Mouse (Mus musculus): Measurements from ENCODE around the gene Gm32717. TPM values are rescaled to one million over a fixed set of nuclear protein-coding genes. Genes with fewer than 3 reads are reported as not detected.
"Not testable (repeated sequence)": the region's sequence is repeated elsewhere in the genome, so short reads cannot be mapped to it uniquely, and the experiment has no call there.

Gm32717 gene
- 0.04 TPM in 1 of 2 replicates, not detected in the other for polyA plus RNA-seq (2012; rRNA removed)

- DNase-seq (ENCODE audit: extremely low spot score in 1 of 2, low spot score in 1 of 2), result not testable (repeated sequence)
These were observed at the start of gene Gm32717 for GRCm38 (mm10) chr10:118240680-118241079. Gene Gm32717 (minus strand): TSS chr10:118240780.

DNA sequence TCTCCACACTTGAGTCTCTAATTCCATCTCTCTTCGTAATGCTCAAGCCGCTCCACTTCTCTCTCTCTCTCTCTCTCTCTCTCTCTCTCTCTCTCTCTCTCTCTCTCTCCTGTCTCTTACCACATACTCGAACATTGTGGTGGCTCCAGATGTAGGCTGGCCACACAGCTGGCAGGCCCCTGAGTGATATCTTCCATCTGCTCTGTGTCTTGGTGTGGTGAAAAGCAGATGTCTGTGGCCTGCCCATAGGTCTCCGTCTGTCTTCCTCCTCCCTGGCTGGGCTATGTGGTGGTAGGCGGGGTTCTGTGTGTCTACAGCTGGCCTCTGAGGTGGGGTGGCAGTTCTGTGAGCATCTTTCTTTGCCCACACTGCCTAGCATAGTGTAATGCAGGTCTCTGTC lies 42.4 kb upstream of the Gm32717 start:
- DNase-seq (ENCODE audit: extremely low spot score in 1 of 2, low spot score in 1 of 2), result not testable (repeated sequence)

GRCm38 (mm10) chr10:118282565-118282964 lies 42.0 kb upstream of the Gm32717 start:
- not testable (repeated sequence) for DNase-seq (ENCODE audit: extremely low spot score in 1 of 2, low spot score in 1 of 2)

DNA sequence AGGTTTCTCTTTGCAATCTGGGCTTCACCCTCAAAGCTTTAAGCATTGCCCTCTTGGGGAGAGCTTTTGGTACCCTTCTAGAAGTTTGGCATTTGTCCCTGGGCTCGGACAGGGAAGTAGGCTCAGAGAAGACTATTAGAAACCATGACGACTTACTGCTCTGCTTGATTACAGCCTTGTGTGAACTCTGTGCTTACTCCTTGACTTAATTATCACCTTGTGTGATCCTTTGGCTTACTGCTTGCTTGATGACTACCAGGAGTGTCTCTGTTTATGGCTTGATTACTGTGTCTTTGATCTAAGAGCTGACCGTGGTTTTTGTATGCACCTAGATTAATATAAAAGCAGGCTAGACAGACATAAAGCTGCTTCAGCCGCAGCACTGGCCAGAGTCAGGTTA lies 37.5 kb upstream of the Gm32717 start:
- not testable (repeated sequence) for DNase-seq (ENCODE audit: extremely low spot score in 1 of 2, low spot score in 1 of 2)

DNA sequence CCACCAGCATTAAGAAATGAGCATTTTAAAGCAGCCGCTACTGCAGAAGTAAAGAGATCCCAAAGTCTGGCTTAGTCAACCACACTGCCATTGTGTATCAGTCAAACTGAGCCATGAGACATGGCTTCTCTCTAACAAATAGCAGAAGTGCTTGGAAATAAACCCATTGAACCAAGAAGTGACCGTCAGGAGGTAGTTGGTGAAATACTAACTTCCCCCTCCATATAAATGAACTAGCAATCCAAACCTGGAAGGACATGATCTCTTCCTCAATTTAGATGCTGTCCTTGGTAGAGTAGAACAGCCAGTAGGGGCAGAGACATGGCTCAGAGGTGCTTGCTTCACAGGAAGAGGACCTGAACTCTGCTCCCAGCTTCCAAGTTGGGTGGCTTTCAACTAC lies 30.8 kb upstream of the Gm32717 start:
- not testable (repeated sequence) for DNase-seq (ENCODE audit: extremely low spot score in 1 of 2, low spot score in 1 of 2)

GRCm38 (mm10) chr10:118268812-118269211 lies 28.2 kb upstream of the Gm32717 start:
- DNase-seq (ENCODE audit: extremely low spot score in 1 of 2, low spot score in 1 of 2), result not testable (repeated sequence)

DNA sequence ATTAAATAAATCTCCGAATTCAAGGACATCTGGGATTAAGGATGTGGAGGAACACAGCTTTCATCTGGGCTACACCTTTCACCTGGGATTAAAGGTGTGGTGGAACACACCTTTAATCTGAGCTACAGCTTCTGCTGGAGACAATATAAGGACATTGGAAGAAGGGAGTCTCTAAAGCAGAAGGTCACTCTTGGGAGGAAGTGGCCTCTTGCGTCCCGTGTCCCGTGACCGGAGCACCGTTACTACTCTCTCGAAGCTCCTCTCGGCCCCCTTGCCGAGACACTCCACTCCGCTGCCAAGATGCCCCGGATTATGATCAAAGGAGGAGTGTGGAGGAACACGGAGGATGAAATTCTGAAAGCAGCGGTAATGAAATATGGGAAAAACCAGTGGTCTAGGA lies 17.8 kb upstream of the Gm32717 start, which contains the start of gene Gm32802:
Gm32802 (plus strand) TSS at position 301 of the 400 bp plus-strand sequence.
- not testable (repeated sequence) for DNase-seq (ENCODE audit: extremely low spot score in 1 of 2, low spot score in 1 of 2)

GRCm38 (mm10) chr10:118250852-118251295 lies 10.3 kb upstream of the Gm32717 start:
- peak in 1 of 2 experiments; percentile 36 for DNase-seq (ENCODE audit: extremely low spot score in 1 of 2, low spot score in 1 of 2)

GRCm38 (mm10) chr10:118249006-118249595 lies 8.5 kb upstream of the Gm32717 start:
- DNase-seq (ENCODE audit: extremely low spot score in 1 of 2, low spot score in 1 of 2), result peak in 1 of 2 experiments; percentile 33

GRCm38 (mm10) chr10:118232607-118233006 lies 8.0 kb downstream of the Gm32717 start:
- DNase-seq (ENCODE audit: extremely low spot score in 1 of 2, low spot score in 1 of 2), result not testable (repeated sequence)

GRCm38 (mm10) chr10:118227629-118228028 lies 13.0 kb downstream of the Gm32717 start:
- DNase-seq (ENCODE audit: extremely low spot score in 1 of 2, low spot score in 1 of 2), result not testable (repeated sequence)

DNA sequence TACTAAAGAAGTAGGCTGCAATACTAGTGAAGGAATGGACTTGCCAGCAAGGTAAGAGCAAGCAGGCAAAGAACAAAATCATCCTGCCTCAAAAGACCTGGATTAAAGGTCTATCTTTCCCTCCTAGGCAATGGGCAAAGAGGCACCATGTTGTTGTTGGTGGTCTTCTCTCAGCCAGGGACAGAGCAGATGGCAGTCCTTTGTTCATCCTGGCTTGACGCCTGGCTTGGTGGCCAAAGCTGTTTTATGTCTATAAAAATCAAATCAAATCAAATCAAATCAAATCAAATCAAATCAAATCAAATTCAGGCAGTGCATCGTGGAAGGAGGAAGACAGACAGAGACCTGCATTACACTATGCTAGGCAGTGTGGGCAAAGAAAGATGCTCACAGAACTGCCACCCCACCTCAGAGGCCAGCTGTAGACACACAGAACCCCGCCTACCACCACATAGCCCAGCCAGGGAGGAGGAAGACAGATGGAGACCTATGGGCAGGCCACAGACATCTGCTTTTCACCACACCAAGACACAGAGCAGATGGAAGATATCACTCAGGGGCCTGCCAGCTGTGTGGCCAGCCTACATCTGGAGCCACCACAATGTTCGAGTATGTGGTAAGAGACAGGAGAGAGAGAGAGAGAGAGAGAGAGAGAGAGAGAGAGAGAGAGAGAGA lies 24.7 kb downstream of the Gm32717 start:
- DNase-seq (ENCODE audit: extremely low spot score in 1 of 2, low spot score in 1 of 2), result not testable (repeated sequence)

DNA sequence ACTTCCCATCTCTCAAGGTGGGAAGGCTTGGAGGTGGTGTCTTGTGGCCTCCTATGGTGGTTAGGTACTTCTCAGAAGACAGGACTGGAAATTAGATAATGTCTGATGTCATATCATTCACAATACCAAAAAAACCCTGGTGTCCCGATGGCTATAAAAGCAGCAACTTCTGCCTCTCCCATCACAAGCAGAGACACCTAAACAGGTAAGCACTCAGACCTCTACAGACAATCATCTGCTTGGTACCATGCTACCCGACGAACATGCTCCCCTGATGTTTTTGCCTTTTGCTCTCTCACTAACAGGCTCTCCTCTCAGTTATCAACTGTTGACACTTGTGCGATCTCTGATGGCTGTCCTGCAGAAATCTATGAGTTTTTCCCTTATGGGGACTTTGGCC lies 35.9 kb downstream of the Gm32717 start, which contains the start of gene Il22:
Il22 (plus strand) TSS at position 301 of the 400 bp plus-strand sequence.
- no peak for DNase-seq (ENCODE audit: extremely low spot score in 1 of 2, low spot score in 1 of 2)

DNA sequence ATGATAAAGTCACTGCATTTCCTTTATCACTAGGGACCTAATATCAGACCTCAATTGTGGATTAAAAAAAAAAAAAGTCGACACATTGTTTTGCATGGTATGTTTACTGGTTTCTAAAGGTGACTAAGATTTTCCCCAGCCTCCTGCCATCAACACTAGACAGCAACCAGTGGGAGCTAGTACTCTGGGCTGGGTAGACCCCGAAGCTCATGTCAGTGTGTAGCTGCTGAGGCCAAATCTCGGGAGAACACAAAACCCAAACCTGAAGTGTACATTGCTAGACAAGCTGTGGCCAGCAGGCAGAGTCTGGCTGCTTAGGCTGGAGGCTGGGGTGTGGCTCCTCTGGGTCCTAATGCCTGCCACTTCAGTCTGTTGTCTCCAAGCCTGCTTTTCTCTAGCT lies 45.4 kb downstream of the Gm32717 start:
- DNase-seq (ENCODE audit: extremely low spot score in 1 of 2, low spot score in 1 of 2), result not testable (repeated sequence)

Other genes with a start within 250 kb of the Gm32717 start
- 18.3 and 20.6 TPM in 2 replicates for gene Mdm1, start 99.0 kb downstream of the Gm32717 start, polyA plus RNA-seq (2012; rRNA removed)
- gene Il22, start 35.8 kb downstream of the Gm32717 start, polyA plus RNA-seq (2012; rRNA removed), result 0.08 TPM in 1 of 2 replicates, not detected in the other
- gene Gm32802, start 17.9 kb upstream of the Gm32717 start, polyA plus RNA-seq (2012; rRNA removed), result 0.04 TPM in 1 of 2 replicates, not detected in the other
- gene Iltifb, start 54.3 kb upstream of the Gm32717 start, polyA plus RNA-seq (2012; rRNA removed), result 0.17 TPM in 1 of 2 replicates, not detected in the other
- not detected in 2 replicates for gene Gm9040, start 86.2 kb upstream of the Gm32717 start, polyA plus RNA-seq (2012; rRNA removed)
- gene Gm9044, start 91.6 kb upstream of the Gm32717 start, polyA plus RNA-seq (2012; rRNA removed), result not detected in 2 replicates
- 0.08 TPM in 1 of 2 replicates, not detected in the other for gene Gm9045, start 97.1 kb upstream of the Gm32717 start, polyA plus RNA-seq (2012; rRNA removed)
- gene Gm9046, start 102.5 kb upstream of the Gm32717 start, polyA plus RNA-seq (2012; rRNA removed), result not detected in 2 replicates
- gene Gm9048, start 107.9 kb upstream of the Gm32717 start, polyA plus RNA-seq (2012; rRNA removed), result 0.06 TPM in 1 of 2 replicates, not detected in the other
- 0.08 TPM in 1 of 2 replicates, not detected in the other for gene Gm9049, start 113.3 kb upstream of the Gm32717 start, polyA plus RNA-seq (2012; rRNA removed)
- gene Ifng, start 200.3 kb upstream of the Gm32717 start, polyA plus RNA-seq (2012; rRNA removed), result 0.10 TPM in 1 of 2 replicates, not detected in the other